Mouse (Mus musculus): ENCODE data around the gene Fahd2a. TPM values are rescaled to one million over a fixed set of nuclear protein-coding genes. Genes with fewer than 3 reads are reported as not detected.

Gene Fahd2a
- polyA plus RNA-seq, 1 experiment from 2014 or later, result 26.3 TPM

- no peaks in the 10 kb centered on the region for H3K36me3 ChIP-seq
Measured at GRCm38 (mm10) chr2:127424977-127425376, 19.4 kb downstream of the Fahd2a start, which contains the start of gene Gpat2. Gpat2 (plus strand) TSS chr2:127425199.

GRCm38 (mm10) chr2:127418266-127418970, 25.9 kb downstream of the Fahd2a start:
- no peak overlapping the region for H3K9ac ChIP-seq
- ATAC-seq (ENCODE audit: low FRiP score, low read depth), result no peak
- H3K27ac ChIP-seq, result no peak overlapping the region
- 69% methylated on average over 10 of the region's 10 CpGs for WGBS
- H3K36me3 ChIP-seq, result no peaks in the 10 kb centered on the region
- H3K4me2 ChIP-seq (replicated peaks), result no peak overlapping the region
- H3K9me3 ChIP-seq, result no peaks in the 10 kb centered on the region
- no peak overlapping the region for H3K4me3 ChIP-seq
- no peaks in the 10 kb centered on the region for H3K4me1 ChIP-seq
- no peaks in the 10 kb centered on the region for H3K27me3 ChIP-seq (replicated peaks)

More at GRCm38 (mm10) chr2:127424977-127425376, 19.4 kb downstream of the Fahd2a start, which contains the start of gene Gpat2:
- Histone ChIP-seq H3K9ac (no peak within 1 kb of the TSS), H3K27me3 (replicated peaks) (peaks cover 2% of the 10 kb centered on the region; the same call in 1 of the 2 replicates), H3K27ac (no peak within 1 kb of the TSS), H3K4me1 (no peaks in the 10 kb centered on the region), H3K4me3 (no peak within 1 kb of the TSS), H3K9me3 (no peaks in the 10 kb centered on the region), H3K4me2 (replicated peaks) (no peak within 1 kb of the TSS)
- WGBS, result 90% methylated on average over 17 of the region's 17 CpGs
- no peak for ATAC-seq (ENCODE audit: low FRiP score, low read depth)

GRCm38 (mm10) chr2:127416706-127417105, 27.7 kb downstream of the Fahd2a start:
- Histone ChIP-seq H3K4me3 (no peak overlapping the region), H3K4me2 (replicated peaks) (no peak overlapping the region), H3K9ac (no peak overlapping the region), H3K27ac (no peak overlapping the region), H3K27me3 (replicated peaks) (no peaks in the 10 kb centered on the region), H3K9me3 (no peaks in the 10 kb centered on the region), H3K36me3 (no peaks in the 10 kb centered on the region), H3K4me1 (no peaks in the 10 kb centered on the region)
- WGBS, result 60% methylated on average over 3 of the region's 3 CpGs
- ATAC-seq (ENCODE audit: low FRiP score, low read depth), result no peak

- Histone ChIP-seq H3K4me2 (replicated peaks) (no peak overlapping the region), H3K36me3 (no peaks in the 10 kb centered on the region), H3K9ac (no peak overlapping the region), H3K4me3 (no peak overlapping the region), H3K27me3 (replicated peaks) (no peaks in the 10 kb centered on the region), H3K27ac (no peak overlapping the region), H3K4me1 (no peaks in the 10 kb centered on the region), H3K9me3 (no peaks in the 10 kb centered on the region)
- ATAC-seq (ENCODE audit: low FRiP score, low read depth), result no peak
- 81% methylated on average over 10 of the region's 10 CpGs for WGBS
Measured at GRCm38 (mm10) chr2:127415806-127416205, 28.6 kb downstream of the Fahd2a start.

GRCm38 (mm10) chr2:127411126-127411525, 33.2 kb downstream of the Fahd2a start:
- WGBS, result 81% methylated on average over 6 of the region's 6 CpGs

GRCm38 (mm10) chr2:127398738-127399137, 45.6 kb downstream of the Fahd2a start:
- no peak for ATAC-seq (ENCODE audit: low FRiP score, low read depth)
- Histone ChIP-seq H3K9ac (no peak overlapping the region), H3K9me3 (no peaks in the 10 kb centered on the region), H3K27me3 (replicated peaks) (no peaks in the 10 kb centered on the region), H3K4me2 (replicated peaks) (no peak overlapping the region), H3K4me3 (no peak overlapping the region), H3K27ac (no peak overlapping the region), H3K36me3 (no peaks in the 10 kb centered on the region), H3K4me1 (no peaks in the 10 kb centered on the region)
- WGBS, result 90% methylated on average over 7 of the region's 7 CpGs

More at GRCm38 (mm10) chr2:127411126-127411525, 33.2 kb downstream of the Fahd2a start:
- Histone ChIP-seq H3K27ac (no peak overlapping the region), H3K4me1 (no peaks in the 10 kb centered on the region), H3K36me3 (no peaks in the 10 kb centered on the region), H3K4me3 (no peak overlapping the region), H3K4me2 (replicated peaks) (no peak overlapping the region), H3K9me3 (no peaks in the 10 kb centered on the region), H3K27me3 (replicated peaks) (no peaks in the 10 kb centered on the region), H3K9ac (no peak overlapping the region)
- no peak for ATAC-seq (ENCODE audit: low FRiP score, low read depth)

- Histone ChIP-seq H3K27ac (no peak overlapping the region), H3K9ac (no peak overlapping the region), H3K4me3 (no peak overlapping the region), H3K36me3 (no peaks in the 10 kb centered on the region), H3K9me3 (no peaks in the 10 kb centered on the region), H3K4me2 (replicated peaks) (no peak overlapping the region), H3K27me3 (replicated peaks) (no peaks in the 10 kb centered on the region), H3K4me1 (no peaks in the 10 kb centered on the region)
- ATAC-seq (ENCODE audit: low FRiP score, low read depth), result no peak
- 87% methylated on average over 5 of the region's 5 CpGs for WGBS
Measured at GRCm38 (mm10) chr2:127394606-127395161, 49.7 kb downstream of the Fahd2a start.

GRCm38 (mm10) chr2:127391323-127391722, 53.0 kb downstream of the Fahd2a start:
- WGBS, result 70% methylated on average over 3 of the region's 3 CpGs

GRCm38 (mm10) chr2:127390846-127391245, 53.5 kb downstream of the Fahd2a start:
- Histone ChIP-seq H3K27me3 (replicated peaks) (no peaks in the 10 kb centered on the region), H3K4me1 (no peaks in the 10 kb centered on the region), H3K9ac (no peak overlapping the region), H3K9me3 (no peaks in the 10 kb centered on the region), H3K4me3 (no peak overlapping the region), H3K36me3 (no peaks in the 10 kb centered on the region), H3K4me2 (replicated peaks) (no peak overlapping the region), H3K27ac (no peak overlapping the region)
- ATAC-seq (ENCODE audit: low FRiP score, low read depth), result no peak
- WGBS, result 68% methylated on average over 4 of the region's 4 CpGs

More at GRCm38 (mm10) chr2:127391323-127391722, 53.0 kb downstream of the Fahd2a start:
- Histone ChIP-seq H3K4me2 (replicated peaks) (no peak overlapping the region), H3K9me3 (no peaks in the 10 kb centered on the region), H3K36me3 (no peaks in the 10 kb centered on the region), H3K4me3 (no peak overlapping the region), H3K4me1 (no peaks in the 10 kb centered on the region), H3K9ac (no peak overlapping the region), H3K27me3 (replicated peaks) (no peaks in the 10 kb centered on the region), H3K27ac (no peak overlapping the region)
- ATAC-seq (ENCODE audit: low FRiP score, low read depth), result no peak

GRCm38 (mm10) chr2:127390352-127390751, 54.0 kb downstream of the Fahd2a start:
- Histone ChIP-seq H3K4me2 (replicated peaks) (no peak overlapping the region), H3K4me3 (no peak overlapping the region), H3K4me1 (no peaks in the 10 kb centered on the region), H3K9ac (no peak overlapping the region), H3K27ac (no peak overlapping the region), H3K9me3 (no peaks in the 10 kb centered on the region), H3K27me3 (replicated peaks) (no peaks in the 10 kb centered on the region), H3K36me3 (no peaks in the 10 kb centered on the region)
- WGBS, result 80% methylated on average over 3 of the region's 3 CpGs
- no peak for ATAC-seq (ENCODE audit: low FRiP score, low read depth)

- no peaks in the 10 kb centered on the region for H3K36me3 ChIP-seq
- 88% methylated on average over 2 of the region's 2 CpGs for WGBS
- H3K9ac ChIP-seq, result no peak overlapping the region
- H3K4me3 ChIP-seq, result no peak overlapping the region
- no peaks in the 10 kb centered on the region for H3K27me3 ChIP-seq (replicated peaks)
- no peaks in the 10 kb centered on the region for H3K4me1 ChIP-seq
- ATAC-seq (ENCODE audit: low FRiP score, low read depth), result no peak
- H3K27ac ChIP-seq, result no peak overlapping the region
- H3K9me3 ChIP-seq, result no peaks in the 10 kb centered on the region
- H3K4me2 ChIP-seq (replicated peaks), result no peak overlapping the region
Measured at GRCm38 (mm10) chr2:127387521-127387920, 56.8 kb downstream of the Fahd2a start.
